Mouse (Mus musculus): ENCODE results near the gene Fam186a. TPM values are rescaled to one million over a fixed set of nuclear protein-coding genes. Genes with fewer than 3 reads are reported as not detected.

Fam186a gene
- not detected for polyA plus RNA-seq (2017; shearing (Covaris generic))

DNA sequence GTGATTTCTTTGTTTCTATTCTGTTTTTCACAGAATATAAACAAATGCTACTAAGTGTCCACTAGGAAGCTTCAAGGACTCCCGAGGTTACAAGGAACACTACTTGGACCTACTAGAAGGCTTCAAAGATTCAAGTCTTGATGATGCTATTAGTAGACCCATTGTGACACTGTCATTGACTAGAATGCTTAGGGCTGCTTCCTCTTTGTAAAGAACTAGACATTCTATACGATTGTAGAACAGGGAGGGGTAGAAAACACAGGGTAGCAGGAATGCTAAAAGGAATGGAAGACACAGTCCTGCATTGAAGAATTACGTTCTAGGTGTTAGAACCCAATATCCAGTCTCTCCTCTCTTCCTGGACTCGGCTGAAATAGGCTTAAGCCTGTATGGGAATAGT, at the start of gene Fam186a:
Fam186a (minus strand) TSS at position 101 of the 400 bp plus-strand sequence.

DNA sequence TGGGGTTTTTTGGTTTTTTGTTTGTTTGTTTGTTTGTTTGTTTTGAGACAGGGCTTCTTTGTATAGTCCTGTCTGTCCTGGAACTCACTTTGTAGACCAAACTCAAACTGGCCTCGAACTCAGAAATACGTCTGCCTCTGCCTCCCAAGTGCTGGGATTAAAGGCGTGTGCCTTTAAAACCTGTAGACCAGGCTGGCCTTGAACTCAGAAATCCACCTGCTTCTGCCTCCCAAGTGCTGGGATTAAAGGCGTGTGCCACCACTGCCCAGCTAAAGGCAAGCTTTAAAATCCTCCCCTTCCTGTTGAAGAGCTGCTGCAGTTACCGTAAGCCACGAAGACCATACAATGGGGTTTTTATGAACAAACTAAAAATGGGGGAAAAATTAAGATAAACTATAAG, 2.9 kb upstream of the Fam186a start, which contains the start of gene Larp4:
Larp4 (plus strand) TSS at position 301 of the 400 bp plus-strand sequence.

DNA sequence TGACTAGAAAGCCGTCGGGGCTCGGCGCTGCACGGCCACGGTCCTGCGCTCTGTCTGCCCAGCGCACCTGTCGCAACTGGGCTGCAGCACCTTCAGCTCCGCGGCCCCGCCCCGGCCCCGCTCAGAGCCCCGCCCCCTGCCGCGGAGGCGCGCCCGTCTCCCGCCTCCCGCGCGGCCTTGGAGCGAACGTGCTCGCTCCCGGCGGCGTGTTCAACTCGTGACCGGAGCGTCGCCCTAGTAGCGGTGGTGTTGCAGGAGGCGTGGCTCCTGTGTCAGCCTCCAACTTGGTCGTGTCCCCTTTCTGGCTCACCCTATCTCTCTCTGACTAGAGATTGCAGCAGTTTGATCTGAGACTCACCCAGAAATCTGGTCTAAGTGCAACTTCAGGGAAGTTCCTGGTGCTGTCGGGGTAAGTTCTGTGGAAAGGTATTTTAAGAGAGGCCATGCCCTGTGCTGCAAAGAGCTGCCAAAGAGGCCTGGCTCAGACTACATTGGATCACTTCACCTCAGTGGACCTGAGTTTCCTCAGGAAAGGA, 91.5 kb downstream of the Fam186a start, which contains the start of gene Lima1:
Lima1 (minus strand) TSS at position 123 of the 536 bp plus-strand sequence.

Other genes with a start within 250 kb of the Fam186a start
- 0.06 TPM for gene Gpd1, start 249.5 kb downstream of the Fam186a start, polyA plus RNA-seq (2017; shearing (Covaris generic))
- 162 TPM for gene Cox14, start 241.4 kb downstream of the Fam186a start, polyA plus RNA-seq (2017; shearing (Covaris generic))
- gene Cers5, start 194.2 kb downstream of the Fam186a start, polyA plus RNA-seq (2017; shearing (Covaris generic)) = 85.7 TPM
- 1.6 TPM for gene Lima1, start 91.6 kb downstream of the Fam186a start, polyA plus RNA-seq (2017; shearing (Covaris generic))
- 60.1 TPM for gene Larp4, start 3.0 kb upstream of the Fam186a start, polyA plus RNA-seq (2017; shearing (Covaris generic))
- gene Dip2b, start 71.6 kb upstream of the Fam186a start, polyA plus RNA-seq (2017; shearing (Covaris generic)) = 31.5 TPM